Mouse (Mus musculus) kidney, embryonic 16.5 days (tissue): ENCODE data around the gene Plxnb2. TPM values are rescaled to one million over a fixed set of nuclear protein-coding genes. Genes with fewer than 3 reads are reported as not detected.
A peak's percentile ranks its signal among the peaks of the same experiment; 100 is the strongest.

Source experiments
- ATAC-seq: fragments of 200-750 bp; cut with Nextera tagmentation; 2 replicates; pipeline ENCODE4 v1.8.0; 2017; ENCODE audit warnings: moderate TSS enrichment; ENCODE audit not compliant: low FRiP score, low TSS enrichment
- H3K27ac ChIP-seq: fragments of 300-500 bp; sonication (generic); 2 replicates; pipeline ENCODE4 v1.5.1; 2014; ENCODE audit warnings: low read length
- H3K27me3 ChIP-seq: fragments of 300-500 bp; sonication (generic); 2 replicates; pipeline ENCODE4 v1.6.1; 2014; ENCODE audit warnings: low read length, control low read depth, mixed read lengths; ENCODE audit not compliant: insufficient read depth
- H3K36me3 ChIP-seq: fragments of 300-500 bp; sonication (generic); 2 replicates; pipeline ENCODE4 v1.6.1; 2014; ENCODE audit warnings: low read length, control low read depth, mixed read lengths; ENCODE audit not compliant: insufficient read depth
- H3K4me1 ChIP-seq: fragments of 300-500 bp; sonication (generic); 2 replicates; pipeline ENCODE4 v1.6.1; 2014; ENCODE audit warnings: low read length, control low read depth, mixed read lengths; ENCODE audit not compliant: insufficient read depth
- H3K4me2 ChIP-seq: fragments of 300-500 bp; sonication (generic); replicated peaks from 2 replicates; pipeline ENCODE4 v1.6.1; 2014; ENCODE audit warnings: low read depth, low read length
- H3K4me3 ChIP-seq: fragments of 300-500 bp; sonication (generic); 2 replicates; pipeline ENCODE4 v1.5.1; 2014; ENCODE audit warnings: mild to moderate bottlenecking, low read length
- H3K9ac ChIP-seq: fragments of 300-500 bp; sonication (generic); replicated peaks from 2 replicates; pipeline ENCODE4 v1.6.1; 2014; ENCODE audit warnings: low read length
- H3K9me3 ChIP-seq: fragments of 300-500 bp; sonication (generic); 2 replicates; pipeline ENCODE4 v1.6.1; 2016; ENCODE audit warnings: low read length, control low read depth
- WGBS: fragments of 180-500 bp; shearing (Covaris S2); extraction: QIAGEN DNeasy Blood & Tissue Kit; methylation state at CpG from one replicate; pipeline ENCODE4 v1.1.7; 2014; 5-methylcytosine and 5-hydroxymethylcytosine counted together
- polyA plus RNA-seq: library from polyadenylated mRNA; unstranded; fragments of >200 nt; fragmentation: Nextera tagmentation; extraction: Ambion mirVana; gene quantifications from 2 replicates; pipeline ENCODE4 v1.2.1, GENCODE M21; 2015

The Plxnb2 gene
- polyA plus RNA-seq, 1 experiment from 2014 or later, result 188 TPM

DNA sequence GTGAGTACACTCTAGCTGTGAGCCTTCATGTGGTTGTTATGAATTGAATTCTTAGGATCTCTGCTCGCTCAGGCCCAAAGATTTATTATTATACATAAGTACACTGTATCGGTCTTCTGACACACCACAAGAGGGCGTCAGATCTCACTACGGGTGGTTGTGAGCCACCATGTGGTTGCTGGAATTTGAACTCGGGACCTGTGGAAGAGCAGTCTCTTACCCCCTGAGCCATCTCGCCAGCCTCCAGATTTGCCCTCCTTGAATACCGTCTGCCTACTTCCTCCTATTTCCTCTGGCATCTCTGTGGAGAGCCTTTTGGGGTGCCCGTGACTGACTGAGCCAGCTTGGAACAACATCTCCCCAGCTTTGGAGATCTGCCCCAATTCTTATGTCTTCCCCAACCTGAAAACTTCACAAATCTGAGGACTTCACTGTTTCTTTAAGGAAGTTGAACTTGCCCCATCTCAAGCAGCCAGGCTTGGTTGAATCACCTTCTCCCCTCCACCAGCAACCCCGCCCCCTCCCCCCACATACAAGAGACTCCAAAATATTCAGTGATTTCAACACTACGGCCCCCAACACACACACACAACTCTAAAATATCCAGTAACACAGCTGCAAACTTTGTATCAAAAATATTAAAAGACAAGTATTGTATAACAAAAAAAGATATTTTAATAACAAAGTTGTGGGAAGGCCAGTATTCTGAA lies 1.1 kb upstream of the Plxnb2 start:
- Histone ChIP-seq H3K4me3 (peak overlapping the region; percentile 81; the same call in 1 of the 2 replicates), H3K4me1 (peaks cover 46% of the 10 kb centered on the region), H3K9me3 (no peaks in the 10 kb centered on the region), H3K4me2 (peak overlapping the region; percentile 78), H3K27me3 (no peaks in the 10 kb centered on the region), H3K27ac (peak overlapping the region; percentile 51; the same call in 1 of the 2 replicates), H3K9ac (no peak overlapping the region), H3K36me3 (no peaks in the 10 kb centered on the region)
- no peak for ATAC-seq
- WGBS, result 66% methylated on average over 10 of the region's 10 CpGs

DNA sequence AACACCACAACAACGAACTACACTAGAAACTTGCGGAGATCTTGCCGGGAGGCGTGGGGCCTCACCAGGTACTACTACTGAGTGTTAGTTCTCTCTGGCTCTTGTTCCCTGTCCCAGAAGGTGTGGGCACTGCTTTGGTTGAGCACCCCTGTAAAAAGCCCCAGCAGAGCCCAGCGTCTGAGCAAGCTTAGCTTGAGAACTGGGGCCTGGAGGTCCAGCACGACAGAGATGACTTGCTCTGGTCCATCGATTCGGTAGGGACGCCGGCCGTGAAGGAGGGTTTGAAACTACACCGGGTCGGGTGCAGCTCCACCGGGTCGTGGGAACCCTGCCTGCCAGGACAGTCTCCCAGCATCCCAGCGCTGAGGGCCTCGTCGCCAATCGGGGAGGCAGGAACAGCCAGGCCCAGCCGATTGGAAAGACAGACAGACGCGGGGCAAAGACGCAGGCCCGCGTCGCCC lies 477 bp downstream of the Plxnb2 start:
- peak overlapping the region; percentile 78 for H3K4me2 ChIP-seq
- peak overlapping the region; percentile 93 for H3K27ac ChIP-seq
- under 1% methylated on average over 26 of the region's 26 CpGs for WGBS
- H3K9ac ChIP-seq, result peak overlapping the region; percentile 94
- no peaks in the 10 kb centered on the region for H3K9me3 ChIP-seq
- H3K4me1 ChIP-seq, result peaks cover 62% of the 10 kb centered on the region
- peak overlapping the region; percentile 81 for H3K4me3 ChIP-seq
- peak; percentile 1; the same call in 1 of the 2 replicates for ATAC-seq
- H3K27me3 ChIP-seq, result no peaks in the 10 kb centered on the region
- no peaks in the 10 kb centered on the region for H3K36me3 ChIP-seq

DNA sequence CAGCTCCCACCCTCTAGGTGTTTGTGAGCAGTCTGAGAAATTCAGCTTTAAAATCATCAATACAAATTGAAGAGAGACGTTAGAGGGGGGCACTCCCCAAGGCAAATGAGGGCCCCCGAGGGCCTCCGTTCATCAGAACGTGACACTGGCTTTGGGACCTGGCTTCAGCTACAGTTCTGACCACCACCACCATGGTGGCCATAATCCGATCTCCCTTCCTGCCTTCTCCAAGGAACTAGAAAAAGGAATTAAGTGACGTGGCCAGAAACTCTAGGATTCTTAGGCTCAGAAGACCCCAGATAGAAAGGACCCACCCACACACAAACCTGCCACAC lies 991 bp downstream of the Plxnb2 start:
- no peaks in the 10 kb centered on the region for H3K27me3 ChIP-seq
- H3K27ac ChIP-seq, result peak overlapping the region; percentile 93
- H3K36me3 ChIP-seq, result no peaks in the 10 kb centered on the region
- WGBS, result 1% methylated on average over 6 of the region's 6 CpGs
- H3K9me3 ChIP-seq, result no peaks in the 10 kb centered on the region
- H3K4me3 ChIP-seq, result peak overlapping the region; percentile 81
- ATAC-seq, result no peak
- peaks cover 67% of the 10 kb centered on the region for H3K4me1 ChIP-seq
- H3K4me2 ChIP-seq, result peak overlapping the region; percentile 78
- peak overlapping the region; percentile 94 for H3K9ac ChIP-seq

DNA sequence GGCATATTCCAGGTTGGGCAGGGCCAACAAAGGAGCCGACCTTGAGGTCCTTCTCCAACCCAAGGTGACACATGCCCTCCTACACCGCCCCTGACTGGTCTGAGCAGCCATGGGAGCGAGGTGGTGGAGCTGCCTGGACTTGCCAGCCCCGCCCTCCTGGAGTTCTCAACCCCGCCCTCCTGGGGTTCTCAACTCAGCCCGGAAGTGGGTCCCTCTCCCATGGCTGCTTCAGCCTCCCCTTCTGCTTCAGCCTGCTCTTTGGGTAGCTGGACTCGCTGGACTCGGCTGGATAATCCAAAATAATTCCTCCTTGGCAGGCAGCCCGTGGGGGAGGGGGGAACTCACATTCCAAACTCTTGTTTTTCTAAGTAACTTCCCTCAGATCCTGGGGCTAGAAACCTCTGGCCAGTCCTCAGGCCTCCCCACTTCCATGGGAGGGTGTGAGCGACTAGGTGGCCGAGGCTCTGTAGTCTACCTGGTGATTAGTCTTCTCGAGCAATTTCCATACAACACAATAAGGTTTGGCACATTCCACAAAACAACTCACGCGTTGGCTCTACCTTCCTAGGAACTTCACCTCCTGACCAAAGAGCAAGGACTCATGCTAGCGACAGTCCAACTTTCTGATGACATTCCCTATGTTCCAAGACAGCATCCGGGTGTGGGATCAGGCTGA lies 1.5 kb downstream of the Plxnb2 start:
- Histone ChIP-seq H3K27me3 (no peaks in the 10 kb centered on the region), H3K36me3 (no peaks in the 10 kb centered on the region), H3K9me3 (no peaks in the 10 kb centered on the region), H3K4me2 (peak overlapping the region; percentile 78), H3K4me3 (peak overlapping the region; percentile 81), H3K4me1 (peaks cover 73% of the 10 kb centered on the region), H3K9ac (peak overlapping the region; percentile 94), H3K27ac (peak overlapping the region; percentile 93)
- peak; percentile 79 for ATAC-seq
- 2% methylated on average over 16 of the region's 16 CpGs for WGBS

DNA sequence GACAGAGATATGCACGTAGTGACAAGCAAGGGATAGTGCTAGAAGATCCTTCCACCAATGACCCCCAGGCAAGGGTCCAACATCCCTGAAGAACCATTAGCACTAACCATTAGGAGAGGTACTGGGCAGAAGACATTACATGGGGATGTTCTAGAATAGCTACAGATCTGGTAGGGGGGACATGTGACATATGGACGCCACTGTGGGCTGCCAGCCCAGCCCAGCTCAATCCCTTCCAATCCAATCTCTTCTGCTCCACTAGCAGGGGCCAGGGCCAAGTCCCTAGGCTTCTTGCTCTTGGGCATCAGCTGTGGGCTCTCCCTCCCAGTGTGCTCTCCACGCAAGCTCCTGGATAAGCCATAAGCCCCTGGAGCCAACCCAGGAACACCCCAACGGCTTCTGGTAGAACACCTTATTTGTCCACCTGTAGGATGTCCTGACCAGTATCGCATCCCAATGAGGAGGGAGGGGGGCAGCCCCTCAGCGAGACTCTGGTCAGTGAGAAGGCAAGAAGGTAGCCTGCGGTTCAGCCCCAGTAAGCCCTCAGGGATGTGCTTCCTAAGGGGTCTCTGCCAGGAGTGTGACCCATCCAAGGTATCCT lies 2.2 kb downstream of the Plxnb2 start:
- peak; percentile 2; the same call in 1 of the 2 replicates for ATAC-seq
- 62% methylated on average over 7 of the region's 7 CpGs for WGBS
- no peaks in the 10 kb centered on the region for H3K9me3 ChIP-seq
- H3K9ac ChIP-seq, result peak overlapping the region; percentile 94
- peaks cover 79% of the 10 kb centered on the region for H3K4me1 ChIP-seq
- peak overlapping the region; percentile 78 for H3K4me2 ChIP-seq
- peak overlapping the region; percentile 93 for H3K27ac ChIP-seq
- no peaks in the 10 kb centered on the region for H3K36me3 ChIP-seq
- H3K27me3 ChIP-seq, result no peaks in the 10 kb centered on the region
- H3K4me3 ChIP-seq, result peak overlapping the region; percentile 81

DNA sequence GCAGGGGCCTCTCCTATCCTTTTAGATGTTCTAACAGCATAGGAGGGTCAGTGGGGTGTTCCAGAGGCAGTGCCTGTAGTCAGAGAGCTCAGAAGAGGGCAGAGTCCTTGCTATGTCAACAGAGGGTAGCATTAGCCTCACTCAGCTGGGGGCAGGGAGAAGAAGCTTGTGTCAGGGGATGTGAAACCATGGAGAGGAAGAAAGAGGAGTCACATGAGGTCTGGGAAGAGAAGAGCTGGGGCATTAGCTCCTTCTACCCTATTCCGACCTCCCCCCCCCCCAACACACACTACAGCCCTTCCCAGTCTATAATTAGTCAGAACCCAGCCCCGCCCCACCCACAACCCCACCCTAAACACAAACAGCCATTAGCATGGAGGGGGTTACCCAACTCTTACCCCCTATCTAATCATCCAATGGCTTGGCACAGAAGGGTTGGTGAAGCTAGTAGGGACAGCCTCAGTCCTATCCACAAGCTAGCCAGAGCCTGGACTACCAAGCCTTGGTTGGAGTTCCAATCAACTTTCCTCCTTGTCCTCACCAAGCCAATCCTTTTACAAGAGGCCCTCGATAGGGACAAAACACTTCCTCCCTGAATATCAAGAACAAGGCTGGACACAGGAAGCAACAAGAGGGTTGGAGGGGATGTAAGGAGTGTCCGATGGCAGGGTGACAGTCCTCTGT lies 2.9 kb downstream of the Plxnb2 start:
- H3K4me3 ChIP-seq, result peak overlapping the region; percentile 81; the same call in 1 of the 2 replicates
- ATAC-seq, result no peak
- 63% methylated on average over 4 of the region's 4 CpGs for WGBS

DNA sequence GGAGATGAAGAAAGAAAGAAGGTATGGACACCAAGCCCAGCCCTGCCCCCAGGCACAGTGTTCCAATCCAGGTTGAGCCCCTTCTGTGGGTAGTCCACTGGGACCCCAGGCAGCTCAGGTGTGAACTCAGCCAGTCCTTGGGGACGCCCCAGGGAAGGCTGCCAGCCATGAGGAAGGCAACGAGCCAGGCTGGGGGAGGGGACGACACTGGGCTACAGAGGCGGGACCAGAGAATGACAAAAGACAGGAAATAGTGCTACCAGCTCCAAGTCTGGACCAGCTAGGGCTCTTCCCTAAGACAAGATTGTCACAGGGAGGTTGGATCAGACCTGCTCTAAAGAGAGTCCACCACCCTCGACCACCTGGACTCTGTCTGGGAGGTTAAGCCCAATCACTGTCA lies 3.5 kb downstream of the Plxnb2 start:
- ATAC-seq, result no peak
- peak overlapping the region; percentile 13; the same call in 1 of the 2 replicates for H3K9ac ChIP-seq
- H3K36me3 ChIP-seq, result no peaks in the 10 kb centered on the region
- H3K4me3 ChIP-seq, result no peak overlapping the region
- peaks cover 84% of the 10 kb centered on the region for H3K4me1 ChIP-seq
- H3K4me2 ChIP-seq, result peak overlapping the region; percentile 35
- WGBS, result 3% methylated on average over 5 of the region's 5 CpGs
- no peaks in the 10 kb centered on the region for H3K9me3 ChIP-seq
- peak overlapping the region; percentile 80 for H3K27ac ChIP-seq
- no peaks in the 10 kb centered on the region for H3K27me3 ChIP-seq

More for the DNA sequence above, 2.9 kb downstream of the Plxnb2 start:
- Histone ChIP-seq H3K4me1 (peaks cover 84% of the 10 kb centered on the region), H3K9ac (peak overlapping the region; percentile 13; the same call in 1 of the 2 replicates), H3K36me3 (no peaks in the 10 kb centered on the region), H3K27ac (peak overlapping the region; percentile 93), H3K27me3 (no peaks in the 10 kb centered on the region), H3K4me2 (peak overlapping the region; percentile 78), H3K9me3 (no peaks in the 10 kb centered on the region)

DNA sequence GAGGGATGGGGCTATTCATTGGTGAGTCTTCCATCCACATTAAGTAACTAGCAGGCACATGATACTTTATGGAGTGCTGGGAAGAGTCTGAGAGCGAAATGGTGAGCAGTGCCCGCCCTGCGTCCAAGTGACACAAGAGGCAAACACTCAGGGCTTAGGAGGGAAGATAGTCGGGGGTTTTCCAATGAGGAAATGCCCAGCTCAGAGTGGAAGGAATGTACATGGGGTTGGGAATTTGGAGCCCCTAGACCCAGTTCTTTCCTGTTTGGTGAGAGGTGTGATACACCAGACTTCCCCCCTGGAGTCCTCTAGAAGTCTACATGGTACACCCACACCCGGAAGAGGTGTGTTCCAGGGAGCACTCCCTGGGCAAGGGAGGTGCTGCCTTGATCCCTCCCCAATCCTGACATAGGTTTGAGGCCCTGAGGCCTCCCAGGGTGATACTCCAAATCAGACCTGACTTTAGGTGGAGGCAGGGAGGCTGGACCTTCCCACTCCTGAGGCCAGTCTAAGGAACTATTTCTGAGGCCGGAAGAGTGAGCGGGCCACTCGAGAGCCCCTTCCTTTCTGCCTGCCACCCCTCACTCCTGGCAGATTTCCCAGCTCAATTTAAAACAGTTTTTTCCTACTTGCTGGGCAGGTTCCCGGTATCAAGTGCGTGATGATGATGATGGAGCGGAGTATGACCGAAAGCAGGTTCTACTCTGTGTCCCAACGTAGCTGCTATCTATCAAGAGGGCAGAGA lies 5.0 kb downstream of the Plxnb2 start:
- no peaks in the 10 kb centered on the region for H3K27me3 ChIP-seq
- H3K4me2 ChIP-seq, result no peak overlapping the region
- ATAC-seq, result no peak
- no peak overlapping the region for H3K4me3 ChIP-seq
- peaks cover 86% of the 10 kb centered on the region for H3K4me1 ChIP-seq
- no peak overlapping the region for H3K9ac ChIP-seq
- H3K9me3 ChIP-seq, result no peaks in the 10 kb centered on the region
- H3K27ac ChIP-seq, result peak overlapping the region; percentile 47
- 66% methylated on average over 13 of the region's 13 CpGs for WGBS
- H3K36me3 ChIP-seq, result no peaks in the 10 kb centered on the region

DNA sequence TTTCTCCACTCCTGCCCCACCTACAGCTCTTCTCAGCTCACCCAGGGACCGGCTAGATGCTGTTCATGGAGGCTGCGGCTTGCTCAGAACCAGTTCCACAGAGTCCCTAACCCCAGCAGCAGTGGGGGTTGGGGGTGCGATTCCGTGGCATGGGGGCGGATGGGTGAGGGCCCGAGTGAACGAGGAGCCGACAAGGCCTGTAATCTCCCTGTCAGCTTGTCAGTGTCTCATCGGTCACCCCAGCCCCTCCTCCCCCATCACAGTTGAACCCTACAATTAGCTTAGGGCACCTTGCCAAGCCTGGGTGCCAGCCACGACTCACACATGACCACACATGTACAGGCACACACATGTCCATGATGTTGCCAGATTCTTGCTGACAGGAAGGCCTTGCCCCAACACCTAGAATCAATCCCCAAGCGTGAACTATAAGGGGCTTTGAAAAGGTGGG lies 5.7 kb downstream of the Plxnb2 start:
- Histone ChIP-seq H3K27ac (peak overlapping the region; percentile 51), H3K4me1 (peaks cover 93% of the 10 kb centered on the region), H3K9me3 (no peaks in the 10 kb centered on the region), H3K27me3 (no peaks in the 10 kb centered on the region), H3K9ac (0 out of 2 replicates have a peak overlapping the region, but pooled peaks have one; percentile 7), H3K4me3 (no peak overlapping the region), H3K36me3 (no peaks in the 10 kb centered on the region), H3K4me2 (no peak overlapping the region)
- no peak for ATAC-seq
- 49% methylated on average over 11 of the region's 11 CpGs for WGBS
